Mouse (Mus musculus) fat pad, adult 2 months (tissue): Measurements from ENCODE around the gene Ppip5k2.

Experiments
- DNase-seq: peaks from one replicate; pipeline ENCODE4 v3.0.0-alpha.2; 2011; ENCODE audit warnings: low read depth, low spot score; ENCODE audit errors: extremely low read depth

Gene Ppip5k2

DNA sequence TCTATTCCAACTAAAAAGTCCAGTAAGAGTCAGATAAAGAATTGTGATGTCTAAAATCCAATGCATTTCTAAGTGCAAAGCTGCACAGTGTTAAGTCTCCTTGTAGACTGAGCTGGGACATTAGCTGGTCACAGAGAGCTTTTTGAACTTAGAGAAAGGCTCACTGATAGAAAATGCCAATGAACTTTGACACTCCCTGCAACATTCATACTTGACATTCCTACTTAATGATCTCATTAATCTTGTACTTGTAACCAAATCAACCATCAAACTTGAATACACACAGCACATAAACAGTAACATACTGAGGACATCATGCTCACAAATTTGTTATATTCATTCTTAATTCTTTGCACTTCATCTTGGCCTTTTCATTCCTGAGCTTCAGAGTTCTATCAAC is 10.4 kb downstream of the Ppip5k2 start:
- no peak for DNase-seq

DNA sequence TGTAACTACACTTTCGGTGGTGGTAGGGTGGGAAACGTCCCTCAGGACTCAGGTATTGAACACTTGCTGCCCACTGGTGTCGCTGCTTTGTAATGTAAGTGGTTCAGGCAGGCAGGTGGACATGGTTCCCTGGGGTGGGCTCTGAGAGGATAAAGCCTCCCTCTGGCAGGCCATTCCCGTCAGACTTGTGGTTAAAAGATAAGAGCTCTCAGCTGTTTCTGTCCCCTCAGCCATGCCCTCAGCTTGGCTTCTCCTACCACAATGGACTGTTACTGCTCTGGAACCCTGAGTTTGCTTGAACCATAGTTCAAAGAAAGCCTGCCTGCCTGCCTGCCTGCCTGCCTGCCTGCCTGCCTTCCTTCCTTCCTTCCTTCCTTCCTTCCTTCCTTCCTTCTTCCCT is 15.8 kb downstream of the Ppip5k2 start:
- no peak for DNase-seq

DNA sequence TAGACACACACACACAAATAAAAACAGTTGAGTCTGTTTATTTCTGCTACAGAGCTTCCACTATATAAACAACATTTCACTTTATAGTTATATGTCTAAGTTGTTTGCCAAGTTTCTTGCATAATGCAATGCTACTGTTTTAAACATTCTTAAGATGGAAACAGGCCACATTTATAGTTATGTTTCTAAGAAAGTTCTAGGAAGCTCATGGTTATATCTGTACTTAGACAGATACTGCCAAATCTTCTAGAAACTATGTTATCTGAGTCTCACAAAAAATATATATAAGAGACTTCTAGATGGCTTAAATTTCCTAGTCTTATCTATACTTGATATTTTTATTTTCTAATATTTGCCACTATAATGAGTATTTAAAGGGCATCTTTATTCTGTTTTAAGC is 17.0 kb downstream of the Ppip5k2 start:
- no peak for DNase-seq

DNA sequence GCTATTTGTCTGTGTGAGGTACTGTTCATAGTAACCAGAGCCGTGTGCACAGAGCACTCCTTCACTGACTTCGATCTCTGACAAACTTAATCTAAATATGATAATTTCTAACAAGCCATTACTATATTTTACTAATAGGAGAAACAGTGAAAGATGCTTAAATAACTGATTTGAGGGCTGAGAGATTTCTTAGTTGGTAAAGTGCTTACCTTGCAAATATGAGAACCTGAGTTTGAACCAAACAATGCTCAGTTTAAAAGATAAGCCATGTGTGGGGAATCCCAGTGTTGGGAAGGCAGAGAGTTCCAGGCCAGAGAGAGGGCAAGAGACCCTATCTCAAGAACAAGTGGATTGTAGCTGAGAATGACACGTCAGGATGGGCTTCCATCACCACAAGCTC is 22.0 kb downstream of the Ppip5k2 start:
- no peak for DNase-seq

DNA sequence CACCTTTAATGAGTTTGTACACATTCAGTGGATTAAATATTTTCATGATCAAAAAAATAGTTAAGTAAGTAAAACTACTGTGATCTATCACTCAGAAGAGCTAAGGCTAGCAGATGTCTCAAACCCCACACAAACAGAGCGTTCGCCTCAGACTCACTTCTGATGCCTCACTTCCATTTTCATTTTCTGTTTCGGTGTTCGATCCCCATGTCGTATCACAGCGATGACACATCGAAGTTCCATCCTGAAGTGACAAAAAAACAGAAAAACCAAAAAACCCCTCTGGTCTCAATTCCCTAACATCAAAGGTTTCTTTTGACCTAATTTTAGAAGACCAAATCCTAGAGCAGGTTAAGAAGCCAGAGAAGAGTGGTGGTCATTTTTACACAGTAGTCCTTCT is 23.9 kb downstream of the Ppip5k2 start:
- no peak for DNase-seq

DNA sequence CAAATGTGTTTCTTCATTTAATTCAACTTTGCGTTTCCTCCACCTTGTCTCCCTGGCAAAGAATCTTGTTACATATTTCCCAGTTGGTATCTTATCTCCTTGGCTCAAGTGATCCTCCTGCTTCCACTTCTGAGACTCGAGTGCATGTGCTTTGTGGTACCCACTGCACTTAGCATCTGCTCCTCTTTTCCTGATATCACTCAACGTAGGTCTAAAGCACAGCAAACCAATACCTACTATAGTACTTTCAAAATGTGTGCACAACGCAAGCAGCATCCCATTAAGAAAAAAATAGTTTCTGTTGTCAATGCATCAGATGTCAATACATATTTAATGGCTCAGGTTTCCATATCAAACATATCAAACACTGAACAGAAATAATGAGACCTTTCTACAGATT is 24.5 kb downstream of the Ppip5k2 start:
- no peak for DNase-seq

DNA sequence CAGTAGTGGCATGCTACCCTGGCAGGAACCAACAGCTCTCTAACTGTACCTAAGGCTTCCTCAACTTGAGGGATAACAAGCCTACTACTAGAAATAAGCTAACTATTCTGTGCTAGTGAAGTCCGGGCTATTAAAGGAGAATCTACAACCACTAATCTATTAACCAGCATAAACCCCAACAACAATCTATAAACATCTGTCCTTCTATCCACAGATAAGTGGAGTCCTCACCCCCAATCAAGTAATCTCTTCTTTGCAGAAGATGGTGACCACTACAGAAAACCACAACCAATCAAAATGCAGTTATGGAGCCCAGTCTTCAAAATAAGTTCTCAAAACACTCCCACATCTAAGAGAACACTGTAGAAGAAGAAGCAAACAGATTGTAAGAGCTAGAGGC is 27.1 kb downstream of the Ppip5k2 start:
- no peak for DNase-seq

DNA sequence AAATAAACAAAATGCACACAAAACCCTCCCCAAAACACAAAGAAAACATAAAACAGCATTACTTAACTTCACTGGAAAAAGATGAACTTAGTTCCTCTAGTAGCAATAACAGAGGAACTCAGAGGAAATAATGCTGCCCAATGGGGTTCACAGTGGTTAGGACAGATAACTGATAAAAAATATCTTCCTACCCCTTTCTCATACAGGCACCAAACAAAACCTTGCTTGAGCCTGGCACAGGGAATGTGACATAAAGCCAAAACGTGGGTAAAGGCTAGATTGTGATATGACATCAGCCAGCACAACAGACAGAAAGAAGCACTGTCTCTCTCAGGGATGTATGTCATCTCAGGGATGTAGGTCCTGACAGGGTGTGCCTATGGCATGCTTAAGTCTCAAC is 40.9 kb downstream of the Ppip5k2 start:
- DNase-seq = no peak

DNA sequence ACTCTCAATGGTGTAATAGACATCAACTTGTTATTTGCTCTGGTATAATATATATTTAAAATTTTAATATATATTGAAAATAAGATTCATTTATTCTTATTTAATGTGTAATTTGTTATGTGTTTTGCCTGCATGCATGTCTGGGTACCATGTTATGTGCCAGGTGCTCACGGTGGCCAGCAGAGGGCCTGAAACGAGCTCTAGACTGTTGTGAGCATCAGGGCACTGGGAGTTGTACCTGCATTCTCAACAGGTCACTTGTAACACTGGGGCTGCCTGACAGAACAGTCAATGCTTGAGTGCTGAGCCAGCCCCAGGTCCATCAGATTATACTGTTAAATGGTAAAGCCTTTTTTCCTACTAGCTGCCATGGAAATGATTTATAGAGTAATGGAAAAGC is 43.5 kb downstream of the Ppip5k2 start:
- no peak for DNase-seq

DNA sequence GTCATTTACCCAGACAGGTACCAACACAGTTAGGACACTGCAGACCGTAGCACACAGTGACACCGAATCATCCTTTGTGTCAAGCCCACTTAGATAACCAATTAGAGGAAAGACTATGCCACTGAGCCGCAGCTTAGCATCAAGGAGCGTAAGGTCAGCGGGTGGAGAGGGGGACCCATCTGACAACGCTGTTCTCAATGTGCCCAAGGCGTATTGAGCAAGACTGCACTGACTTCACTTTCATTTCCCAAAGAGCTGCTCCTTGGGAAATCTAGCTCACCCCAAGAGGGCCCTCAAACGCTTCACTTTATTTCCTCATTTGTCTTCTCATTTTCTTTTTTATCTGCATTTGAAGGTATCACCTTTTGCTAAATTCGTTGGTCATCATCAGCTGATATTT is 51.8 kb downstream of the Ppip5k2 start:
- DNase-seq = no peak

DNA sequence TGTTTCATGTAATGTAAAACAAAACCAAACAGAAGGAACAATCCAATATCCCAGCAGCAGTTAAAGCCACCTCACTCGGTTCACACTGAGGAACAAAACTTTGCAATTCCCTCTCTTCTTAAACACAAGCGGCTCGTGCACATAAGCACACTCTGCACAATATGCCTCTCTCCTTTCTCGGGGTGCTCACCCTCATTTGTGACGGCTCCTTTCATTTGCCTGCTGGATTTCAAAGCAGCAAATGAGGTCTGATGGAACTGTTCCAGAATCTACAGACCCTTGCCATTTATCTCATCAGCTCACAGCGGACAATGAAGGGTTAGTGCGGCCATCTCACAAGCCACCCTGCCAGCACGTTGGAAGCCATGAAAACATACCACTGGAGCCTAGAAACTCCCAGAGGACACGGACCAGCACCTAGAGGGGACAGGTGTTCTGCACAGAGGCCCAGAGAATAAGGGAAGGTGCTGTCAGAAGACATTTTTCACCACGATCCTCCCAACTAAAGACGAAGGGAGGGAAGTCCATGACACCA is 55.8 kb downstream of the Ppip5k2 start:
- DNase-seq = no peak

DNA sequence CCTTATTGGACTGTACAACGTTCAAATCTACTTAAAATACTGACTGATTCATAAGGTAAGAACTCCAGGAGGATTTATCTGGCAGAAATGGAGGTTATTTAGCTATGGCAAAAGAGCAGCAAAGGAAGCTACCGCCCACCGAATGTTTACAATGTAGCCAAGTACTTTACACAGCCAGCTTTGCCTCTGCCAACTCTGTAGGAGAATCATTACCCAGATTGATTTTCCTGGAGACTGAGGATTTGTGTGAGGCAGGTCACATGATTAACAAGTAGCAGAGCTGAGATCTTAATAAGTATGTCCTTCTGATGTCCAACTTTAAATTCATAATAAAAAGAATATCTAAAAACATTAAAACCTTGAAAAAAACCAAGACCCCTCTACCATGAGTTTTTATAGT is 59.7 kb downstream of the Ppip5k2 start:
- no peak for DNase-seq

DNA sequence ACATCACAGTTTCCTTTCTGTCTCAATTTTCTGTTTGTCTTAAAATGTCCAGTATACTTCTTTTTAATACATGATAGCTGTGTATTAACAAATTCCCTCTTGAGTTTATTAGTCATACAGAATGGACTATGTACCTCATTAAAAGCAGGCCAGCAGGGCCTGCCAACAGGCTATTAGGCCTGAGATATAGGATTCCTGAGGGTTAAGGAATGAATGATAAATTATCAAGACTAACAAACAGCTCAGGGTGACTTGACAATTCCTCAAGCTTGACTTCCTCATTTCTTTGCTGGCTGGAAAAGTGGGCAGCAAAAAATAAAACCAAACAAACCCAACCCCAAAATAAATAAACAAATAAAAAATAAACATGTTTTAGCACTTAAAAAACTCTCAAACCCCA is 64.8 kb downstream of the Ppip5k2 start:
- no peak for DNase-seq

DNA sequence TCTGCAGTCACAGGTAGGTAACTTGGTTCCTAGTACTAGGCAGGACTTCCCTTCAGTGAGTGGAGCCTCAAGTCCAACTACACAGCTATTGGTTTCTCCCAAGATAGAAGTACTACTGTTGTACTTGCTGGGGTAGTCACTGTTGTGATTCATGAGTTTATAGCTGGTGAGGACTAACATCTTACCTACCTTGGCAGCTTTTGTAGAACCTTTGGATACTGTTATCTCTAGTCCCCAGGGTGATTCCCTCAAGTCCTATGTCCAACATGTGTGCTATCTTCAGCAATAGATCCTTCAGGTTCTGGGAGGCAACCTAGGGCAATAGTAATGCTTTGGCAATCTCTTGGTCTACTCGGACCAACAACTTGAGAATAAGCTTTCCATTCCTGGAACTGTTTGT is 65.6 kb downstream of the Ppip5k2 start:
- DNase-seq = no peak

DNA sequence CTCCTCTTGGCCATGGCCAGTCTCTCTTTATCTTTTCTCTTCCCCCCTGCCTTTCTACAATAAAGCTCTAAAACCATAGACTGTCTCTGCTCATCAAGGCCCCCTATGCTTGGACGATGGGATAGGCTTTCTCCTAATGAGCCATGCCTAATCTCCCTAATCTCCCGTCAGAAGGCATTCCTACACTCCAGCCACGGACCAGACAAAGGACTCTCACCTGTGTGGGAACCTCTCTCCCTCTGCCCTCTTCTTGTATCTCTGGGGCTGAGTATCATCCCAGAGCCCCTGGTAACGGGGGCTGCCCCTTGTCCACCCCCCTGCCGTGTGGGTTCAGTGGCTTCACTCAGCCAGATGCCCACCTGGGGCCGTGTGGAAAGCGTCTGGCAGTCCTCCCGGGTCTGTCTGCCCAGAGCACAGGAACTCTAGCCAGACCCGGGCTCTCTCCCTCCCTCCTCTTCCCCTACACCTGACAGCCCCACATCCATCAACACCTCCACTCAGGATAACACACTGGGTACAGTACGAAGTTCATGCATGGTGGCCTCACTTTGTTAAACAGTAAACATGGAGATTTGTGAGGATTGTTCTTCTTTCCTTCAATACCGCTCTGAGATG is 71.1 kb downstream of the Ppip5k2 start:
- no peak for DNase-seq

DNA sequence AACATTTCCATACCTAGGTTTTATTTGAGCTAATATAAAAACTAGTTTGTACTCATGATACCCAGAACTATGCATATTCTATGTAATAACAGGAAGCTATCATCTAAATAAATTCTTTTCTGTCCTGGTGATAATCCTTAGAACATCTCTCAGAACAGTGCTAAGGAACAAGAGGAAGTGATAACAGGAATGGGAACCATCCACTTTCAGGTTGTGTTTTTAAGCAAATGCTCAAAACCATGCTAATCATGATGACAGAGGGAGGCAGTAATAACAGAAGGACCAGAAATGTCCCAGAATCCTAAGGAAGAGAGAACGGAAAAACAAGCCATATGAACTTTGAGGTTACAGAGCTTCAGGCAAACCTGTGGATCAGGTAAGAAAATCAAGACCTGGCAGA is 72.9 kb downstream of the Ppip5k2 start:
- no peak for DNase-seq

DNA sequence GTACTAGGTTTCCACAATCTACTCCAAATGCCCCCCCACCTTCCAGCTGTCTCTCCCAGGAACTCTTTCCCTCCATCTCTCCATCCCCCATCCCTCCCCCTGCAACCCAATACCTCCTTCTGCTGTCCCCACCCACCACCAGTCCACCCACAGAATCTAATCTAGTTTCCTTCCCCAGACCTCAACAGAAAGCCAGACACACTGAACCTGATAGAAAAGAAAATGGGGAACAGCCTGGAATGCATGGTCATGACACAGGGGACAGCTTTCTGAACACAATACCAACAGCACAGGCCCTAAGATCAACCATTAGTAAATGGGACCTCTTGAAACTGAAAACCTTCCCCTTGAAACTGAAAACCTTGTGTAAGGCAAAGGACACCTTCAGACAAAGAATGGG is 76.4 kb downstream of the Ppip5k2 start:
- no peak for DNase-seq

DNA sequence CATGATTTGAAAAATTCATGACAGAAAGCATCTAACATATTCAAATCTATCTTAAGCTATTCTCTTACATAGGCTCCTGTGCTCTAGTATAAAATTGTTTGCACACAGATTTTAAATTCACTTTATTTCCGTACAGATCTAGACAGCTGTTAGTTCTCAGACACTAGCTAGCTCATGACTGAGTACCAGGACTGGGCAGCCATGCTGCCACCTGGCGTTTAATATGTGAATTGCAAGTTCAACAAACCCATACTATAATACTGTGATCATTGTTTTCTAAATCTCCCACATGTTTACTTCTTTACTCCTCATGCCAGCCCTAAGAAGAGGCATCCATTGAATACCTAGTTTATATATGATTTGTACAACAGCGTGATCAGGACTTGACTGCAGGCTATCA is 81.5 kb downstream of the Ppip5k2 start:
- no peak for DNase-seq

DNA sequence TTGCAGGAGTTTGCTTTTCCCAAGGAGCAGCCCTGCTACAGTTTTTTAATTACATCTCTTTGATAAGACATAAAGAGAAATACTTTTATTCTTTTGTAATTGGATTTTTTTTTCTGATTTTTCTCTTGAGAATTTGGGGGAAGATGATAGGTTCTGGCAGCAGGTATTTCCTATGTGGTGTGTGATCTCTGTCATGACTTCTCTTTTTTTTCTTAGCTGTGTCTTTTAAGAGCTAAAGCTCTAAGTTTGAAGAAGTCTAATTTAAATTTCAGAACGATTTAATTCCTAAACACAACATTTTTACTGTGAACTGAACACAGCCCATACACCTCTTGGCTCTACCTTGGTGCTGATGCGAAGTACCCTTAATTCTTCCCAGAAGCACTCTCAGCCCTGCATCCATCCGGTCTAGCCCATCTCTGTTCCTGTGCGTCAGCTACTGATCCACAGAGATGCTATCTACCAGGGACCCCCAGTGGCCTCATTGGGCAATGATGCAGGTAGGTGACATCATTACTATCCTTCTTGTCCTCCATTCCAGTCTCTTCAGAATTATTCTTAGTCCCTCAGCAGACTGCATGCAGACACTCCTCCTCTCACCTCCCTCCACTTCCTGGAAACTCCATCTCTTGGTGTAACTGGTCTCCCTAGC is 93.6 kb downstream of the Ppip5k2 start:
- DNase-seq = no peak

DNA sequence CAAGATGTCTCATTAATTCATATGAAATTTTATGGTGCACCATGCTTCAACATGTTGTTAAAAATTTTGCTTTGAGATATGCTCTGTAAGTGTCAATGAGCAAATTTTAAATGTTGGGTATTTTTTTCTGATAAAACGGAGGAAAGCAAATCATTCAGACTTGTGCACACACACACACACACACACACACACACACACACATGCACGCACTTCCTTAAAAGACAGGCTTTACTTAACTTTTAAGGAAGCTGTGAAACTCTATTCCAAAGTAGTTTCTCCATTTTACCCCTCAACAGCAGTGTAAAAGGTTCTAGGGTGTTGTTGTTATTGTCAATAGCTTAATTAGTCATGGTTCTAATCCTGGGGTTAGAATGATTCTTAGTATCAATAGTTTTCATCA is 94.1 kb downstream of the Ppip5k2 start:
- no peak for DNase-seq

DNA sequence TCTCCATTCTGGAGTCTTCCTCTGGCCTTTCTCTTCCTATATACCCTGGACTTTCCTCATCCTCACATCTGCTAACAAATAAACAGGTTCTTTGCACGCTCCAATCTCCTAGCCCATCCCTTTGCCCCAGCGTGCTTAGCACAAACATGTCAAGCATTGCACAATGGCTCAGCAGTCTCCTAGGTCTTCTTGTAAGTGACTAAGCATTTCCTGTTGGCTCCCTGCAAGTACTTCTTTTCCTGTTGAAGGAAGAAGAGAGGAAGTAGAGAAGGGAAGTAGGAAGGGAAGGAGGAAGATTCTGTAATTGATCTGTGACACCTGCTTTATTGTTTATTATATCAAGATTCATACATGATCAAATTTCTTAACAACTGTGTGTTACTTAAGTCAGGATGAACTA is 97.4 kb downstream of the Ppip5k2 start:
- no peak for DNase-seq

DNA sequence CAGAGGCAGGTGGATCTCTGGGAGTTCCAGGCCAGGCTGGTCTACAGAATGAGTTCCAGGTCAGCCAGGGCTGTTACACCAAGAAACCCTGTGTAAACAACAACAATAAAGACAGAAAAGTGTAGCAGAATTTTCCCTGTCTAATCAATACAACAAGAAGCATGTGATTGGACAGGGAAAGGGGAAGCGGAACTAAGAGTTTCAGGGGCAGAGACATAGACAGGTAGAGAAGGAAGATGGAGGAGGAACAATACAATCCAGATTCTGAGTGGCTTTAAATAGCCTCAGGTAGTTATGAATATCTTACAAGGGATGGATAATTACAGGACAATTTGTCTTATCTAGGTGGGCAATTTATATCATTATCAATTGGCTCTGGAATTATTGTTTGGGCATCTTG is 102.9 kb downstream of the Ppip5k2 start:
- no peak for DNase-seq

DNA sequence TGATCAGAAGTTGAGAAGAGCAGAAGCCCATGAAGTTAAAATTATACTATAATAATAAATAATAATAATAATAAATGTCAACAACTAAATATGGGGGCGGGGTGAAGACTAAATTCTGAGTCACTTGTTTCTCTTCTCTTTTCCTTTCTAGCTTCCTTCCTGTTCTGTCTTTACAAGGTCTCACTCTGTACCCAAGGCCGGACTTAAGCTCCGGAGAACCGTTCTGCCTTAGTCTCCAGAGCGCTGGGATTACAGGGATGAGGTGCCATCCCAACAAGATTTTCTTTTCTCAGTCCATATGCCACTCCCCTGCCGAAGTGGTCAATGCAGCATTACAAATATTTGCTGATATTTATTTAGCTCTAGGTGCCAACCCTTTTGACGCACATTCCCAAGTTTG is 107.9 kb downstream of the Ppip5k2 start:
- no peak for DNase-seq
